Mouse (Mus musculus) fibroblast of lung, adult 2 months (primary cell): ENCODE measurements around the gene Ganab.
"Not testable (repeated sequence)": the region's sequence is repeated elsewhere in the genome, so short reads cannot be mapped to it uniquely, and the experiment has no call there.

Experiments
- DNase-seq: peaks from one replicate; pipeline ENCODE4 v3.0.0-alpha.2; 2011; ENCODE audit warnings: low read depth

Ganab gene

GRCm38 (mm10) chr19:8897865-8898495 lies at the start of gene Ganab:
Gene Ganab, plus strand, starts transcription at chr19:8898071.
- peak; percentile 80 for DNase-seq

GRCm38 (mm10) chr19:8848356-8848755 lies 49.5 kb upstream of the Ganab start:
- no peak for DNase-seq

GRCm38 (mm10) chr19:8850402-8850901 lies 47.4 kb upstream of the Ganab start, which contains the start of gene Lrrn4cl:
Gene Lrrn4cl, plus strand, starts transcription at chr19:8850768.
- DNase-seq = peak; percentile 85

GRCm38 (mm10) chr19:8851639-8852038 lies 46.2 kb upstream of the Ganab start:
- no peak for DNase-seq

- DNase-seq = no peak
These were observed 45.5 kb upstream of the Ganab start for GRCm38 (mm10) chr19:8852236-8852928.

GRCm38 (mm10) chr19:8853117-8853516 lies 44.8 kb upstream of the Ganab start:
- no peak for DNase-seq

GRCm38 (mm10) chr19:8857689-8858088 lies 40.2 kb upstream of the Ganab start:
- no peak for DNase-seq

GRCm38 (mm10) chr19:8859018-8859417 lies 38.9 kb upstream of the Ganab start:
- DNase-seq = no peak

- DNase-seq = no peak
These were observed 33.6 kb upstream of the Ganab start for GRCm38 (mm10) chr19:8864265-8864664.

- not testable (repeated sequence) for DNase-seq
These were observed 27.5 kb upstream of the Ganab start for GRCm38 (mm10) chr19:8870381-8870780.

GRCm38 (mm10) chr19:8870838-8871237 lies 27.0 kb upstream of the Ganab start:
- DNase-seq = no peak

- peak; percentile 97 for DNase-seq
These were observed 26.3 kb upstream of the Ganab start, which contains the start of gene Ubxn1 for GRCm38 (mm10) chr19:8871267-8872186. Gene Ubxn1, plus strand, starts transcription at chr19:8871496.

GRCm38 (mm10) chr19:8872266-8872840 lies 25.5 kb upstream of the Ganab start:
- DNase-seq = no peak

- DNase-seq = no peak
These were observed 22.8 kb upstream of the Ganab start for GRCm38 (mm10) chr19:8875031-8875430.

- DNase-seq = peak; percentile 67
These were observed 17.4 kb upstream of the Ganab start, which contains the start of gene Uqcc3 for GRCm38 (mm10) chr19:8880311-8881033. Gene Uqcc3, minus strand, starts transcription at chr19:8880923.

- no peak for DNase-seq
These were observed 16.9 kb upstream of the Ganab start for GRCm38 (mm10) chr19:8881034-8881392.

- DNase-seq = no peak
These were observed 14.3 kb upstream of the Ganab start, which contains the start of the genes Lbhd1 and Gm49403 for GRCm38 (mm10) chr19:8883616-8884015. Gene Lbhd1, plus strand, starts transcription at chr19:8883732. Gene Gm49403, plus strand, starts transcription at chr19:8883930.

- no peak for DNase-seq
These were observed 10.8 kb upstream of the Ganab start for GRCm38 (mm10) chr19:8886916-8887584.

- DNase-seq = no peak
These were observed 10.0 kb upstream of the Ganab start for GRCm38 (mm10) chr19:8887585-8888463.
